Mouse (Mus musculus) erythroblast, embryonic 14.5 days (primary cell): Measurements from ENCODE around the gene Tshz2.

ENCODE experiments used
- GATA1 ChIP-seq: IDR thresholded peaks from 2 replicates; pipeline ENCODE4 v1.6.1; 2012; ENCODE audit warnings: low read length, inconsistent platforms, mixed read lengths
- TAL1 ChIP-seq: IDR thresholded peaks from 3 replicates; pipeline ENCODE4 v1.6.1; 2012; ENCODE audit warnings: low read length, inconsistent platforms, mixed read lengths

- TF ChIP-seq GATA1: no peak
- TF ChIP-seq TAL1: no peak
Measured at GRCm38 (mm10) chr2:170062378-170062777, 429.6 kb downstream of the Tshz2 start.
